Mouse (Mus musculus) erythroblast, embryonic 14.5 days (primary cell): Measurements from ENCODE around the gene Neurod1.

Experiments
- GATA1 ChIP-seq: IDR thresholded peaks from 2 replicates; pipeline ENCODE4 v1.6.1; 2012; ENCODE audit warnings: low read length, inconsistent platforms, mixed read lengths
- TAL1 ChIP-seq: IDR thresholded peaks from 3 replicates; pipeline ENCODE4 v1.6.1; 2012; ENCODE audit warnings: low read length, inconsistent platforms, mixed read lengths

DNA sequence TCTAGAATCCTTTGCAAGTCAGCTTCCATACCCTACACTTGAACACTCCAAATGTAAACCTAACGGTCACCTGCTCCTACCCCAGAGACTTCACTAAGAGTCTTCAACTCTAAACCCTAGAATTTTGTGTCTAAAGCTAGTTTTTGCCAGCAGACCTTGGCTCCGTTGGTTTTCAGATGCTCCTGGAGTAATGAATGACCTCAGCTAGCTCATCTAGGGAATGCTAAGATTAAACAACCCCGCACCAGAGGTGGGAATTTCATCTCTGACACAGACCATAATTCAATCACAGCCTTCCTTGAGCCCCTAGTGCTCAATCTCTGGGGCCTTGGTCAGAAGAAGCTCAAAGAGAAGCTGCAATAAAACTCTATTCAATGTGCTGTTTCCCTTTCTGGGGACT is 883 bp upstream of the Neurod1 start:
- TF ChIP-seq GATA1, result no peak
- no peak for TF ChIP-seq TAL1
